Mouse (Mus musculus): ENCODE measurements around the gene Dcaf1. TPM values are rescaled to one million over a fixed set of nuclear protein-coding genes. Genes with fewer than 3 reads are reported as not detected.

Dcaf1 gene
- total RNA-seq, 2 experiments from 2014 or later, result 38.1 to 74.1 TPM

DNA sequence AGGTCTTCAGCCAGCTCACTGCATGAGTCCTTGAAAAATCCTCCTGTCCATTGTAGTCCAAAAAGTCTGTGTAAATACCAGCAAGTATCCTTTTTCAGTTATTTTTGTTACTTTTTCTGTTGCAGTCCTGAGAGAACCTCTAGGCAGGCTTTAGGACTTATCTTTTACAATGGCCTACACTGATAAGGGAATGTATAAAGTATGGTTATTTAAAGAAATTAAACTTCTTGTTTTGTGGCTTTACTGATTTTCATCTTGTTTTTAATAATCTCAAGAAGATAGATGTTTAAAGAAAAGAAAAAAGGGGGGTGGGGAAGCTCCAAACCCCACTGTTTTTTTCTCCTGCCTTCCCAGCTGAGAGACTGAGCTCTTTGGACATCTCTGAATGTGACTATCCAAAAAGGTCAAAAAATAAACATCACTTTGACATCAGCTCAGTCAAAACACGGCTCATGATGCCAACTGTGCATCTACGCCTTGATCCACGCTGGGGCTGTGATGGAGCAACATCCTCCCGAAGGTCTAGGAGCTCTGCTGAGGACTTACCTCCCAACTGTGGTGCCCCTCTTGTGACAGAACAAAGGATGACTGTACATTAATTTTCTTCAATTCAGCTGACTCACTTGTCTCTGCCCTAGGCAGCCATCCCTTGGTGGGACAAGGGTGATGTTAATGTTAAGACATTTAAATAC is 81.6 kb downstream of the Dcaf1 start:
- ATAC-seq (replicated peaks; ENCODE audit: poor library complexity), result peak; percentile 57

DNA sequence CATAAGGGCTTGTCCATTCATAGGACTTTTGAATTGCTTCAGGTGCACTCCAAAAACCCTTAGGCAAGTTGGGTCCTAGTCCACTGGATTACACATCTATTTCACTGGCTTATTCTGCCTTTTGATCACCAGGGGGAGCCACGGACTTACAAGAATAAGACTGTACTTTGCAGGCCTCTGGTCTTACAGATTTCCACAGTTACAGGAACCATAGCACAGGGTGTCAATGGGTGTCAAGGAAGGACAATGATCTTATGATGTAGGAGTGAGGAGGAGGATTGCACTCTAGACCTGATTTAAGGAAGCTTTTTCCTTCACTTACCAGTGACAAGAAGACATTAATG is 82.1 kb downstream of the Dcaf1 start:
- ATAC-seq (replicated peaks; ENCODE audit: poor library complexity), result peak; percentile 80

DNA sequence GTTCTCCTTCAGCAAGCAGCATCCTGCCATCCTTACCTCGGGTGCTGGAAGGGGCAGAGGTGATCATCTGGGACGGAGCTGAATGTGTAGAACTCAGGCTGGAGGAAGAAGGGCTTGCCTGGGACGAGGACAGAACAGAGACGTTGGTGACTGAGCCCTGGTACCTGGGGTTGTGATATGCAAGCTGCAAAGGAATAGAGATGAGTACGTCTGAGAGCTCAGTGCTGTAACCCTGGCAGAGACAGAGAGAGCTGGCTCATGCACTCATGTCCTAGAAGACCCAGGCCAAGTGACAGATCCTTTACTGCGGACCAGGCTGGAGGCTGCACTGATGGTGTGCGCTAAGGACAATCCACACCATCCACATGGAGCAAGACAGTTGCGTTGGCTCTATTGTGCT is 84.9 kb downstream of the Dcaf1 start:
- no peak for ATAC-seq (replicated peaks; ENCODE audit: poor library complexity)

- no peak for ATAC-seq (replicated peaks; ENCODE audit: poor library complexity)
Observed at GRCm38 (mm10) chr9:106908174-106908573, 86.5 kb downstream of the Dcaf1 start.

GRCm38 (mm10) chr9:106908715-106909114 is 87.0 kb downstream of the Dcaf1 start:
- peak; percentile 94 for ATAC-seq (replicated peaks; ENCODE audit: poor library complexity)

GRCm38 (mm10) chr9:106911624-106912023 is 90.0 kb downstream of the Dcaf1 start:
- no peak for ATAC-seq (replicated peaks; ENCODE audit: poor library complexity)

- 0 out of 2 replicates have a peak, but pooled peaks have one; percentile 34 for ATAC-seq (replicated peaks; ENCODE audit: poor library complexity)
Observed at GRCm38 (mm10) chr9:106913759-106914158, 92.1 kb downstream of the Dcaf1 start.

DNA sequence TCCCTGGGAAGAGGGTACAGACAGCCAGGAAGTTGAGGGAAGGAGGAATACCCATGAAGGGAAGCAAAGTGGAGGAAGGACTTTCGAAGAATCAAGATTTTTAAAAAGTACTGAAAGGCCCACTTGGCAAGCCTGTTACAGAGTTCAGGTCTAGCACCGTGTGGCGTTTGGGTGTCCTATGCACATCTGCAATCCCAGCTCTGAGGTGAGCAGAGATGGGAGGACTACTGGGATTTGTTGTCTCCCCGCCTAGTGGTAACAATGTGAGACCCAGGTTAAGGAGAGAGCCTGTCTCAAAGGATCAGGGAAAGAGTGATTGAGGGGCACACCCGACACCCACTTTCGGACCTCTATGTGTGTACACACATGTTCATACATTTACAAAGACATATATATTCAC is 93.2 kb downstream of the Dcaf1 start:
- no peak for ATAC-seq (replicated peaks; ENCODE audit: poor library complexity)

Other genes starting within 250 kb of the Dcaf1 start
- not detected in 2 replicates for gene Iqcf6, start 195.3 kb upstream of the Dcaf1 start, total RNA-seq (2015)
- gene Iqcf6, start 195.3 kb upstream of the Dcaf1 start, total RNA-seq (2017), result not detected in 2 replicates
- gene Grm2, start 165.8 kb upstream of the Dcaf1 start, total RNA-seq (2015), result not detected in 2 replicates
- gene Grm2, start 165.8 kb upstream of the Dcaf1 start, total RNA-seq (2017), result not detected in 2 replicates
- 12.1 and 14.8 TPM in 2 replicates for gene Tex264, start 135.9 kb upstream of the Dcaf1 start, total RNA-seq (2015)
- gene Tex264, start 135.9 kb upstream of the Dcaf1 start, total RNA-seq (2017), result 19.6 and 21.9 TPM in 2 replicates
- gene Rad54l2, start 32.7 kb upstream of the Dcaf1 start, total RNA-seq (2015), result 11.4 and 12.8 TPM in 2 replicates
- 11.0 and 19.8 TPM in 2 replicates for gene Rad54l2, start 32.7 kb upstream of the Dcaf1 start, total RNA-seq (2017)
- 20.3 and 22.6 TPM in 2 replicates for gene Rbm15b, start 65.6 kb downstream of the Dcaf1 start, total RNA-seq (2015)
- gene Rbm15b, start 65.6 kb downstream of the Dcaf1 start, total RNA-seq (2017), result 23.7 and 26.1 TPM in 2 replicates
- gene Manf, start 70.1 kb downstream of the Dcaf1 start, total RNA-seq (2015), result 619 and 658 TPM in 2 replicates
- 405 and 458 TPM in 2 replicates for gene Manf, start 70.1 kb downstream of the Dcaf1 start, total RNA-seq (2017)

Data from megakaryocyte progenitor cell, adult 5-6 weeks (primary cell).